Mouse (Mus musculus): Measurements from ENCODE around the gene Crbn. TPM values are rescaled to one million over a fixed set of nuclear protein-coding genes. Genes with fewer than 3 reads are reported as not detected.

Gene Crbn
- polyA plus RNA-seq, 1 experiment from 2014 or later: 58.4 TPM

- no peak overlapping the region for H3K4me2 ChIP-seq (ENCODE audit: low read depth)
- H3K9me3 ChIP-seq (ENCODE audit: control insufficient read depth, low read length): no peaks in the 10 kb centered on the region
- H3K4me3 ChIP-seq (ENCODE audit: low read depth, low read length): no peak overlapping the region
- no peak overlapping the region for H3K9ac ChIP-seq (ENCODE audit: low read length)
- no peaks in the 10 kb centered on the region for H3K36me3 ChIP-seq (ENCODE audit: control insufficient read depth, insufficient read depth, low read length)
- DNase-seq (ENCODE audit: low spot score): no peak
- H3K4me1 ChIP-seq (ENCODE audit: control insufficient read depth, insufficient read depth, low read length): no peaks in the 10 kb centered on the region
- ATAC-seq (ENCODE audit: insufficient read depth, low FRiP score, low TSS enrichment): no peak
- H3K27me3 ChIP-seq (ENCODE audit: control insufficient read depth, insufficient read depth, low read length): no peaks in the 10 kb centered on the region
- 85% methylated on average over 4 of the region's 4 CpGs for WGBS
- no peak overlapping the region for H3K27ac ChIP-seq (ENCODE audit: low read depth, low read length)
Measured at GRCm38 (mm10) chr6:106732563-106732962, 67.3 kb downstream of the Crbn start.

Other genes with a start within 250 kb of the Crbn start
- not detected in 2 replicates for gene Il5ra, start 51.0 kb downstream of the Crbn start, polyA plus RNA-seq (2014; fragmentation: Nextera tagmentation; extraction: Ambion mirVana)
- 72.1 and 74.2 TPM in 2 replicates for gene Trnt1, start 31.0 kb downstream of the Crbn start, polyA plus RNA-seq (2014; fragmentation: Nextera tagmentation; extraction: Ambion mirVana)

All from neural tube, embryonic 11.5 days (tissue).